Mouse (Mus musculus): Measurements from ENCODE around the gene Adat2.

Gene Adat2

DNA sequence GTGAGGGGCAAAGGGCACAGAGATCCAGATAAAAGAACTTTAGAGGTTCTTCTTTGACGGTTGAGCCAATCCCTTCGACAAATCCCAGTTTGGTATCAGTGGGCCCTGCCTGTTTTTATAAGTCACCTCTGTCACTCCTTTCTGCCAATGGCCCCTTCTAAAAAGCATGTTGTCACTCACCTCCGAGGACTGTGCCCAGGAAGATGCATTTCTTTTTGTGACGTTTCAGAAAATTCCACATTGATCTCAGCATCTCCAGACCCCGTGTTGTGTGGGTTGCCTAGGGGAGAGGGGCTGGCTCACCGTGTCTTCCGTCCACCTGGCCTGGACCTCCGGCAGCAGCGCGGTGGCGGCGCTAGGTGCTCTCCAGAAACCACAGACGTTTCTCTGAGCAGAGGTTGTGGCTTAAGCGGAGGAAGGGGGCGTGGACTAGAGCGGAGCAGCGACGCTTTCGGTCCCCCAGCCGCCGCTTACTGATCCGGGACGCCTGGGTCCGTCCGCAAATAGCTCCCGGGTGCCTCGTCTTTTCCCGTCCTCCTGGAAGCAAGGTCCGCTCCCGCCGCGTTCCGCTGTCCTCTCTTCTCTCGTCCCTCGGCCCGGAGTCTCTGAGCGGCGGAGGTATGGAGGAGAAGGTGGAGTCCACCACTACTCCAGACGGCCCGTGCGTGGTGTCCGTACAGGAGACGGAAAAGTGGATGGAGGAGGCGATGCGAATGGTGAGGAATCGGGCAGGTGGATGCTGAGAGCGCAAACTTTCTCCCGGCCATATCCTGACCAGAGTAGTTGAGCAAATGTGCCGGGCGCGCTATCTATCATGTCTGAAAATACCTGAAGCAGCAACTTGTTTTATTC, at the start of gene Adat2, which contains the start of gene Pex3:
Adat2 (plus strand) TSS at position 249 of the 852 bp plus-strand sequence.
Pex3 (minus strand) TSS at position 497 of the 852 bp plus-strand sequence.
- DNase-seq (ENCODE audit: low read depth in 2 of 2, low spot score in 2 of 2) = peak; percentile 89

DNA sequence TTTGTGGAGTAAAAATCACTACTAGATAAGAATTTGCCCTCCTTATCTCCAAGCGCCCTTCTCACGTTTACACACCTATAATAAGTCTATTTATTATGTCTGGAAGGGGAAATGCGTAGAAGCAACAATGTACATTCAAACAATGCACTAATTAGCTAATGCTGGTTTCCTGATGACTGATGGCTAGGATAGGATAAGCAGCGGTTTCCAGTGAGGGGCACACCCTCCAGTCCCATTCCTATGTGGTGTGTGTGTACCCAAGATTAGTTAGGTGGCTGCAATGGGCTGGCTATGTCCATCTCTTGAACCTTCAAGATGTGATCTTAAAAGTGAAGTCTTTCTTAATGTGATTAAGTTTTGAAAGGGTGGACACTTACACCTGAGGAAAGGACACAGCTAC, 30.8 kb upstream of the Adat2 start:
- DNase-seq (ENCODE audit: low read depth in 2 of 2, low spot score in 2 of 2) = no peak

DNA sequence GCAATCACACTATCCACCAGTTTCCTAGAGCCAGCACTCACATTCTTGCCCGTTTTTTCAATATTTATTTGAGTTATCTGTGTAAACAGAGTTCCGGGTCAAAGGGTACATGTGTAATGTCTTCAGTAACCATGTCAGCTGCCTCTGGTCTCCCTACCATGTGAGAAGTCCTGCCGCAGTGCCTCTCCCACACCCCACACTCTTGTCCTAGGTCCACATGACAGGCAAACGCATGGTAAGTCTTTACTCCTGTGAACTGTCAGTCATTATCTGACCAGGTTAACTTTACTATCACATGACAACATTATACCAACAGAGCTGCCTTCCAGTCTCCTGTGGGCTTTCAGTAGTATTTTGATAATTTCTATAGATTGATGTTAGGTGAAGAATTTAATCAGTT, 24.5 kb upstream of the Adat2 start:
- DNase-seq (ENCODE audit: low read depth in 2 of 2, low spot score in 2 of 2) = no peak

DNA sequence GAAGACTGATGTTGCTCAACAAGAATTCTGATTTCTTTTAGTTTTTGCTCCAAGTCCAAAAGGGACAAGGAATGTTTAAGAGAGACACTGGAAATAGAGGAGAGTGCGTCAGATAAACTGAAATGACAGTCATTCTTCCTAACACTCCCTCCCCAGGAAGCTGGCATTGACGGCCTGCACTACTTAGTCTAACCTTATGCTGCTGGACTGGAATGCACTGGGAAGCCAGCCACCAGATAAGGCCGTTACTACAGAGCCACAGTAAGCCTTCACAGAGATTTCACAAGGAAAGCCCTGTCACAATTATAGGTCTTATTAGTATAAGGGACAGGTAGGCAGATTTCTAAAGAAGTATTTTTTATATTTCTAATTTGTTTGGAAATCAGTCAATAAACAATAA, 17.9 kb upstream of the Adat2 start:
- DNase-seq (ENCODE audit: low read depth in 2 of 2, low spot score in 2 of 2) = no peak

DNA sequence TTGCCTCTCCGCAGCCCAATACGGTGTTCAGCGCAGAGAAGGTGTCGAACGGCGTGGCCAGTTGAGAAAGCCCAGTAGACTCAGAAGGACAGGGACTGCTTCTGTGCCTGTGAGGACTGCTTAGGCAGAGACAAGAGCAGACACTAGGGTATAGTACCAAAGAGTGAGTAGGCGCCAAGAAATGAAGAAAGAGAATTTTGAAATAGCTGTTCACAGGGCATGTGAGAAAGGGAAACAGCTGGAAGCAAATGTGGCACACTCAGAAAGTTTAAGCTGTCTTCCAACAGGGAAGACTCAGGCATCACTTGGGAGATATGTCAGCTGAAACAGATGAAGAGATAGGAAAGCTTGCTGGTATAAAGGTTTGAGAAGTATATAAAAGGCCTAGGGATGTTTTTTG, 16.0 kb upstream of the Adat2 start:
- no peak for DNase-seq (ENCODE audit: low read depth in 2 of 2, low spot score in 2 of 2)

DNA sequence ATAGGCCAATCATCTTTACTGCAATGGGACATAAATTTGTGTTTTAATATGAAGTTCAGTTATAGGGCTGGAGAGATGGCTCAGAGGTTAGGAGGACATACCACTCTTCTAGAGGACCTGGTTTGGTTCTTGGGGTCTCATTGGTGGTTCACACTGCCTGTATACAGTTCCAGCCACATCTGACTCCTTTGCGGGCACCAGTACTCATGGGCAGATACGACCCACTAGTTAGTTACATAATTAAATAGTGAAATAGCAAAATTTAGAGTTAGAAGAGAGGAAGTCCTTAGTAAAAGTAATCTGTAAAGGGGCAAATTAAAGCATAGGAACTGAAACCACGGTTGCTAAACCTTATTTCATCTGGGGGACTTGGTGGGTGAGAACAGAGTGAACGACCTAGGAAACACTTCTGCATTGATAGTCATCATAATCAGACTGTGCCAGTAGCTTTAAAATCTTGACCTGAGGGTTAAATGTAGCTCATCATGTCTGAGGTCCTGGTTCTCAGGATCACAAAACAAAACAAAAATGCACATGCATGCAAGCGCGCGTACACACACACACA, 12.8 kb upstream of the Adat2 start:
- no peak for DNase-seq (ENCODE audit: low read depth in 2 of 2, low spot score in 2 of 2)

DNA sequence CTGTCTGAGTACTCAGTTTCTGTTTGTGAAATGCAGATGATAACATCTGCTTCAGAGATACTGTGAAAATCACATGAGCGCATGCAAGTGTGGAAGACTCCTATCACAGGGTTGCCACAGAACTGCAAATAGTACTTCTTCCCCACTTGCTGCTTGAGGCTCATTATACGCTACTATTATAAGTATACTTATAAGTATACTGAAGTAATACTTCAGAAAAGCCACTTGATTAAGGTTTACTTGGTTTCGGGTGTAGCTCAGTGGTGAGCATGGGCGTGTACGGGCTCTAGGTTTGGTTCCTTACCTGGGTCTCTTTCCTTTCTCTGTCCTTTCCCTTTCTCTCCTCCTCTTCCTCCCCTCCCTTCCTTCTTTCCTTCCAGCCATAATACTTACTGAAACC, 11.0 kb upstream of the Adat2 start:
- DNase-seq (ENCODE audit: low read depth in 2 of 2, low spot score in 2 of 2) = no peak

DNA sequence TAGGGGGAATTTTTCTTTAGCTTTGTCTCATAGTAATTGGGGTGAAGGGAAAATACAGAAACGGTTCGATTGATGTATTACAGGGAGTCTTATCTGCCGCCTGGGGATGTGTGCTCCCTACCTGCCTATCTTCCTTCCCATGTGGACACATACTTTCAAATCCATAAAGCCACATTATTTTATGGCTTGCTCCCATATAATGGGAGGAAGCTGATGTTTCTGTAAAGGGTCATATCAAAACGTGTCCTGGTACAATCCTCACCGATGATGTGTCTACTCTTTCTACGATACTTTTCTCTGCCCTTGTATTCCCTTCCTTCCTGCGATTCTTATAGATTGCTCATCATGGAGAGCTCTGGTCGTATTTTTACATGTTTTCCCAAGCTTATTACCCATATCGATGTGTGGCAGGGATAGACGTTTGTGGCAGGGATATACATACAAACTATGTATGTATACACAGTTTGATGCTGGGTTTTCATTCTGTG, 848 bp downstream of the Adat2 start:
- no peak for DNase-seq (ENCODE audit: low read depth in 2 of 2, low spot score in 2 of 2)

DNA sequence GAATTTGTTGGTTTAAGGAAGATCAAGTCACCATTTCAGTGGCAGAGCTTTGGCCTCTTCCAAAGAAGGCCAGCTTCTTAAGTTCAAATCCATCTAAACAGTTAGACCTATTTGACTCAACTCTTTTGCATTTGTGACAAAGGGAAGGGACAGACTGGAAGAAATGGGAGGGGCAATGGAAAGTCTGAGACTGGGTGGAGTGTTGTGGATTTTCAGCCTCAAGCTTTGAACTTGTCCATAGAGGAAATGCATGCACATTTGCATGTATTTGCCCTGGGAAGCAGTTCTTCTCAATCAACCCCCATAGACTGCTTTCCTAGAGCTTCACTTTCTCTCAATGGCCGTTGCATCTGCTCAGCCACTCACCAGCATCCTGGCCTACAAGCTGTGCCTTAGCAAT, 1.6 kb downstream of the Adat2 start:
- DNase-seq (ENCODE audit: low read depth in 2 of 2, low spot score in 2 of 2) = no peak

DNA sequence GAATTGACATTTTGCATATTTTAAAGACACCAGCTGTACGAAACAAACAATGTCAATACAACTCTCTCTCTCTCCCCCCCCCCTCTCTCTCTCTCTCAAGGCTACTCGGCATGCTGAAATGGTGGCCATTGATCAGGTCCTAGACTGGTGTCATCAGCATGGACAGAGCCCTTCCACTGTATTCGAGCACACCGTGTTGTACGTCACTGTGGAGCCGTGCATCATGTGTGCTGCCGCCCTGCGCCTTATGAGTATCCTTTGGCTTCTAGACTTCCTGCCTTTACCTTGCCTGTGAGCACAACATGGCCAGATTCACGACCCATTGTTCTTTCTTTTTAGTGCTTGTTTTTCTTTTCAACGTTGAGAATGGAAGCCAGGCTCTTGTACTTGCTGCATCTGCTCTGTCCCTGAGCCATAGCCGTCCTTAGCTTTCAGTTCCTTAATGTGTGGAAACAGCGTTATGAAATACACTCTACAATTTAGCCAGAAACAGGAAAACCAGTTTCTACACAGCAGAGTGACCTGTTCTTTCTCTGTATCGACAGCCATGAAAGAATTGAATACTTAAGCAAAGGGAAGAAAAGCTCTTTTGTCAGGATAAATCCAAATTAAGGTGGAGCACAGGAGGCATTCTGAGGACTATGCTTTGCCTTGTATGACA, 7.5 kb downstream of the Adat2 start:
- no peak for DNase-seq (ENCODE audit: low read depth in 2 of 2, low spot score in 2 of 2)

DNA sequence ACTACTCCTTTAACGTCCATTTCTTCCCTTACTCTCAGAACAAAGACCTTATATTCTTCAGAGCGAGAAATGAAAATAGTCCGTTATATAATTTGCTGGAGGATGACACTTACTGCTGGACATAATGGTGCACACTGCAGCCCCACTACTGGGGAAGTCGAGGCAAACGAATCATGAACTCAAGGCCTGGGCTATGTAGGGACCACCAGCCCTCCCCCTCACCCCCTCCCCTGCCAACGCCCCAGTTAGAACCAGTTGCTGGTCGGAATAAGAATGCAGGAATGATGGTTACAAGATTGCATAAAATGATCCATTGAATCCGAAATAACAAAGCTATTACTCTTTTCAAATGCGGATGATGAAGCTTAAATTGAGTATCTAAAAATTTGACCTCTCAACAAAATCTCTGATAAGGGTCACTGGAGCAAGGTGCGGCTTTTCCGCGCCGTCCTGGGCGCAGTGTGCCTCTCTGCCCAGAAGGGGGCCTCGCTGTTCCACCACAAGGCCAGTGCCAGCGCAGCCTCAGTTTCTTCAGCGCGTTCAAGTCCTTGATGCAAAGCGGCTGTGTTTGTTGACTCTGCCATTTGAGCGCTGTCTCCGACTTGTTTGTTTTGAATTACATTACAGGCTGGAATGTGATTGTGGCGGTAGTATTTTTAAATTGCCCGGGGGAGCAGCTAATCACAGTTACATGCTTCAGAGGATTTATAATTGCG, 11.8 kb downstream of the Adat2 start:
- DNase-seq (ENCODE audit: low read depth in 2 of 2, low spot score in 2 of 2) = peak; percentile 34 to 52

DNA sequence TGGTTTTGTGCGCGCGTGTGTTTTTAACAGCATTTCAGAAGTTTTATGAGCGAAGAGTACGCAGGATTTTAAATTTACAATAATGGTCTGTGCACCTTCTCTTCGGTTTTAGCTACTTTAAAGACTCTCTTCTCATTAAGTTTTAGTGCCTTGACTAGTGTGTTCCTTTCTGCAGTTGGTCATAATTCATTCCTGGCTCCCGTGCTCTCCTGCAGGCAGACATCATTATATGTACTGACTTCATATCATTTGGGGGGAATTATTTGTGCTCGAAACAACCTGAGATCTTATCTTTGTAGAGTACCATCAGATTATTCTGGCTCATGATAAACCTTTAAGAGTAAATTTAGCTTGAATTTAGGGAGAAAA, 12.4 kb downstream of the Adat2 start:
- no peak for DNase-seq (ENCODE audit: low read depth in 2 of 2, low spot score in 2 of 2)

DNA sequence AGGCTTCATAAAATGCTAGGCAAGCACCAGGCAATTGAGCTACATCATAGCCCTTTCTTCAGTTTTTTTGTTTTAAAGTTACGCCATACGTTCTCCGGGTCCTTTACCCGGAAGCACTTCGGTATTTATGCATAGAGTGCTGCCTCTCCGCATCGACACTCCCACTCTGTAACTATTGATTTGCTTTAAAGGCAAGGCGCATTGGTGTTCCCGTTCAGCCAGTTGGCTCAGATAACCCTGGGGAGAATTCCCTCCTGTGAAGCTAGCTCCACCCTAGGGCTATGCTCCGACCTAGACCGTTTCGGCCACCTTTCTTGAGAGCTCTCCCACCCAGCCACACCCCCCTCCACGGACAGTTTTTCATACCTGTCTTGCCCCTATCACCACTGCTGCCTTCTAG, 13.7 kb downstream of the Adat2 start:
- DNase-seq (ENCODE audit: low read depth in 2 of 2, low spot score in 2 of 2) = no peak

DNA sequence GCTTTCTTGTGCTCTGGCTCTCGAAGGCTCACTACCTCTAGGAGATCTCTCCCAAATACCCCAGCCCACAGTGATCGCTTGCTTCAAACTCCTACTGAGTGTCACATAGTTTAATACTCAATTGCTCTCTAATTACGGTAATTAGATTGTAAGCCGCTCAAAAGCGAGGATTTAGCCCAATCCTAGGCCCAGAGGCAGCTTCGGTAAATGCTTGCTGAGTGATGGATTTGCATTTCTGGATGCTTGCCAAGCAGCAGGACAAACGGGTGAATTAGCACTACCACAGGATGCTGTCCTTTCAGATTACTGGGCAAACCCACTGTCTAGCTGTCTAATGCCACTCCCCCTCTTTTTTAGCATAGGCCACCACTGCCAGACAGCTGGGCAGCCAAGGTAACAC, 17.1 kb downstream of the Adat2 start:
- DNase-seq (ENCODE audit: low read depth in 2 of 2, low spot score in 2 of 2) = no peak

DNA sequence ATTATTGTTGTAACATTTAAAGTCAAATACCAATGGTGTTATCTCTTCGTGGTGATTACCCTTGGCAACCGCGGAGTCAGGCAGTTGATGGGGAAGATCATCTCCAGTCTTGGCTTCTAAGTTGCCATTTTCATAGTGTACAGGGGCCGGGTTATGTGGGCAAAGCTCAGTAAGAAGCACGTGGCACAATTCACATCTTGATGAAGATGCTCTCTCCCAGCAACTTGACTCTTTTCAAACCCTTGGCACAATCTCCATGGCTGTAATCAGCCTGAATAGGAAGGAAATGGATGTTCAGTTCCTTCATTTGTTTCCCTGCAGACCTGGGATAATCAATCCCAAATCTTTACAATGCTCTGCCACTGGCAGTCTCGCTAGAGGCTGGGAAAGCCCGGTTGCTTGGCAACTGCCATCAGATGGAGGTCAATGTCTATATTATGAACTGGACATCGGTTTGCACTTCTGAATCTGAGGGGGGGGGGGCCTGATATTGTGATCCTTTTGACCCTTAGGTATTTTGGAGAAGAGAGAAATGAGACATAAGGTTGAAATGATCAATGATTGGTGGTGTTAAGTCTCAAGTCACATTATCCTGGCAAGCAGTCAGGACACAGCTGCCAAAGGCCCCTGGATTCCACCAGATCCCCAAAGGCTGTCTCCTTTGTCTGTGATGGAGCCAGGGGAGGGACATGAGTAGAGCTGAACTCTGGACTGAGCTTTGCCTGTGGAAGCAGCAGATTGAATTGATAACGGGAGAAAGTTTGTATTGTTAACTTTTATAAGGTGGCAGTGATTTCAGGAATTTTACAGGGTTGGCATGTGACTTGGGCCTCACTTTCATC, 18.2 kb downstream of the Adat2 start:
- DNase-seq (ENCODE audit: low read depth in 2 of 2, low spot score in 2 of 2) = no peak

DNA sequence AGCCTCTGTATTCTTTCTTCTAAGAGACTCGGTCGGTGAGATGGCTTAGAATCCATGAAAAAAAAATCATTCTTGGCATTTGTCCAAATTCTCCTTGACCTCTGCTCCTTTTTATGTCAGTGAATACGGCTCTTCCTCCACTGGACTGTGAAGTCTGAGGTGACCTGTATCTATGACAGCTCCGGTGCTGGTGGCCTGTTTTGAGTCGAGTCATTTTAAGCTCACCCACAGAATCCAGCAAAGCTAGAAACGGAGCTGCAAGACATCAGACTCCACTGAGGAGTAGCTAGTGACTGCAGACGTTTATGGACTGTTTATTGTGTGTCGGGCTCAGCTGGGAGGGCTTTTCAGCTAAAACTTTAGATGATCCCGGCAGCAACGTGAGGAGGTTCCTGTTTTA, 19.3 kb downstream of the Adat2 start:
- DNase-seq (ENCODE audit: low read depth in 2 of 2, low spot score in 2 of 2) = no peak

DNA sequence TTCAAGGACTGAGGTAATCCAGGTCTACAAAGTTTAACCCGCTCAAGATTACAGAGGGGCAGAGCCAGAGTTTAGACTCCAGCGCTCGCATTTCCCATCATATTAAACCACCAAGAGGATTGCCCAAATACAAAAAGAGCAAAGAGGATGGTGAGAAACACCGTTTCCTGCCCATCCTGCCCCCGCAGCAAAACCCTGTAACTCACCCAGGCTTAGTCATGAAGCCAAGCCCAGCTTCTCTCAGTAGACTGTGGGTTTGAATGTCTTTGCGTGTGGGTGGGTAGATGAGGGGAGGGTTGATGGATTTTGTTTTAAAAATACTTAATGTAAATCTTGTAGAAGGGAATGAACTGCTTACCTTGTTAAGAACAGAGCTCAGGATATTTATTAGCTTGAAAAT, 19.7 kb downstream of the Adat2 start:
- DNase-seq (ENCODE audit: low read depth in 2 of 2, low spot score in 2 of 2) = no peak

DNA sequence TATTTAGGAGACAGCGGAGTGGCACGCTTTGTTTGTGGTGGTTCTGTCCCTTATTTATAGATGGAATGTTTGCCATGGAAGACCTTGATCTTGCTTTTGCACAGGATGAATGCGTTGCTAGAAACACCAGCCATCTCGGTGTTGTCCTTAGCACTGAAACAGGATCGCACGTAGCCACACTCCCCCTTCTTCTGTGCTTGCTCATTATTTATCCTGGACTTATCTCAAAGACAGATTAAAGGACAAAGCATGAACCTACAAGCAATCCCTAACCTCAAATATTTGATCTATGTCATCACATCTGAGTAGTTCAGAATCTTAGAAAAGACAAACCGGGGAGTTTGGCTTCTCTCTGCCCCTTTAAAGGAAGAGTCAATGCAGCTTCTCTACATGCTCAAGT, 24.4 kb downstream of the Adat2 start:
- no peak for DNase-seq (ENCODE audit: low read depth in 2 of 2, low spot score in 2 of 2)

DNA sequence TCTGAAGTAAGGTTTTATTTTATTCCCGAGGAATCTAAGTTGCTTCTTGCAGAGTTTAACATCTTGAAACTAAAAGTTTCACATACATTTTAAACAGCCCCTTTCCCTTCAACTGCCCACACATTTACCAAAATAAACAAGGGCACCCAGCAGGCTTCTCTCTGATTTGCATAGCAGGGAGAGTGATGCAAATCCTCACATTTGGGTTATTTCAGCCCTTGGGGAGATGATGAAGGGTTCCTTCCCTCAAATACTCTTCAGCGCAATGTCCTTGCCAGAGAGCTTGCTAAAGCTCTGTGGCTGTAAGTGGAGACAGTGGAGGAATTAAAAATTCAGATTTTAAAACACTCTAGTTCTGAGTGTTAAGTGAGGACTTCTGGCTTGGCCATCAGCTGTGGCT, 35.2 kb downstream of the Adat2 start:
- DNase-seq (ENCODE audit: low read depth in 2 of 2, low spot score in 2 of 2) = no peak

DNA sequence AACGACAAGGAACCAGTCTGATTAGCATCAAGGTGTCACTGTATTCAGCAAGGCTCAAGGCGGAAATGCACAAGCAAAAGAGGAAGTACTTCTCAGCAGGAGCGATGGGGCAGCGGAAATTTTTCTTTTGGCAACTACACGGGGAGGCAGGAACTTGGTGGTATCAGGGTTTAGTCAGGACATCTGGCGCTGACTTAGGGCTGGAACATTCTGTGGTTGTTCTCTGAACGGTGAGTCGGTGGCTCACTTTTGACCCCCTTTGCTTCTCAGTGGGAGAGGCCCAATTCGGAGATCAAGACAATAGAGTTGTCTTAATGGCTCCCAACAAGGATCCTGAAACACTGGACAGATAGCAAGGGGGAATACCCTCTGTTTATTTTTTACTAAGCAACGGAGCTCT, 39.5 kb downstream of the Adat2 start:
- DNase-seq (ENCODE audit: low read depth in 2 of 2, low spot score in 2 of 2) = no peak

DNA sequence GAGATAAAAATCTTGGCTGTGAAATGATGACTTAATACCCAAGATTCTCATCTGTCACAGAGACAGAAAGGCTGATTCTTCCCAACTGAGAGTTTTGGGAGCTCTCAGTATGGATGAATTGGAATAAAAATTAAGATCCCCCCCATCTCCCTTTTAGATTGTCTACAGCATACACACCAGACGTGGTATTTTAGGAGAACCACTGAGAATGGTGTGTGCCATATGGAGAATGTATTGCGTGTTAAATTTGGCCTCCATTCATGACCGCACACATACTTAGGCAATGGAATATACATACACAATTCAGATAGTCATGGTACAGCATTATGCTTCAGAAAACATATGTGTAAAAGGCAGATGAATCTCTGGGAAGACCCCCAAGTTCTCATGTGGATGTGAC, 40.8 kb downstream of the Adat2 start:
- no peak for DNase-seq (ENCODE audit: low read depth in 2 of 2, low spot score in 2 of 2)
